Mouse (Mus musculus) kidney, postnatal 0 days (tissue): Measurements from ENCODE around the gene B9d2. TPM values are rescaled to one million over a fixed set of nuclear protein-coding genes. Genes with fewer than 3 reads are reported as not detected.

Experiments
- ATAC-seq: fragments of 200-750 bp; cut with Nextera tagmentation; replicated peaks from 2 replicates; pipeline ENCODE4 v1.8.0; 2017; ENCODE audit warnings: low read depth, moderate number of reproducible peaks, moderate TSS enrichment, moderate library complexity; ENCODE audit not compliant: low FRiP score
- DNase-seq: peaks from one replicate; pipeline ENCODE4 v3.0.0-alpha.2; 2016; ENCODE audit warnings: low spot score
- H3K27ac ChIP-seq: fragments of 300-500 bp; sonication (generic); 2 replicates; pipeline ENCODE4 v1.5.1; 2014; ENCODE audit warnings: mild to moderate bottlenecking
- H3K27me3 ChIP-seq: fragments of 300-500 bp; sonication (generic); 2 replicates; pipeline ENCODE4 v1.6.1; 2014; ENCODE audit warnings: low read length, mixed read lengths; ENCODE audit not compliant: insufficient read depth
- H3K36me3 ChIP-seq: fragments of 300-500 bp; sonication (generic); 2 replicates; pipeline ENCODE4 v1.6.1; 2014; ENCODE audit warnings: low read length, mixed read lengths; ENCODE audit not compliant: insufficient read depth
- H3K4me1 ChIP-seq: fragments of 300-500 bp; sonication (generic); replicated peaks from 2 replicates; pipeline ENCODE4 v1.6.1; 2014; ENCODE audit warnings: antibody characterized with exemption, low read length, mixed read lengths; ENCODE audit not compliant: insufficient read depth
- H3K4me2 ChIP-seq: fragments of 300-500 bp; sonication (generic); 2 replicates; pipeline ENCODE4 v1.6.1; 2014; ENCODE audit warnings: mild to moderate bottlenecking, low read length, moderate library complexity, mixed read lengths
- H3K4me3 ChIP-seq: fragments of 300-500 bp; sonication (generic); replicated peaks from 2 replicates; pipeline ENCODE4 v1.5.1; 2014; ENCODE audit warnings: low read depth, low read length
- H3K9ac ChIP-seq: fragments of 300-500 bp; sonication (generic); 2 replicates; pipeline ENCODE4 v1.6.1; 2014; ENCODE audit warnings: low read depth, low read length
- H3K9me3 ChIP-seq: fragments of 300-500 bp; sonication (generic); replicated peaks from 2 replicates; pipeline ENCODE4 v1.6.1; 2016; ENCODE audit warnings: low read length, inconsistent platforms, mixed read lengths
- CTCF ChIP-seq: IDR thresholded peaks from 2 replicates; pipeline ENCODE4 v1.5.1; 2016; ENCODE audit warnings: antibody characterized with exemption, low read depth, mild to moderate bottlenecking, moderate library complexity
- WGBS: fragments of 180-500 bp; shearing (Covaris S2); extraction: QIAGEN DNeasy Blood & Tissue Kit; methylation state at CpG from one replicate; pipeline ENCODE4 v1.1.7; 2014; 5-methylcytosine and 5-hydroxymethylcytosine counted together
- polyA plus RNA-seq: library from polyadenylated mRNA; unstranded; fragments of >200 nt; fragmentation: Nextera tagmentation; extraction: Ambion mirVana; gene quantifications from 2 replicates; pipeline ENCODE4 v1.2.1, GENCODE M21; 2015

B9d2 gene
- polyA plus RNA-seq, 1 experiment from 2014 or later = 31.4 TPM

DNA sequence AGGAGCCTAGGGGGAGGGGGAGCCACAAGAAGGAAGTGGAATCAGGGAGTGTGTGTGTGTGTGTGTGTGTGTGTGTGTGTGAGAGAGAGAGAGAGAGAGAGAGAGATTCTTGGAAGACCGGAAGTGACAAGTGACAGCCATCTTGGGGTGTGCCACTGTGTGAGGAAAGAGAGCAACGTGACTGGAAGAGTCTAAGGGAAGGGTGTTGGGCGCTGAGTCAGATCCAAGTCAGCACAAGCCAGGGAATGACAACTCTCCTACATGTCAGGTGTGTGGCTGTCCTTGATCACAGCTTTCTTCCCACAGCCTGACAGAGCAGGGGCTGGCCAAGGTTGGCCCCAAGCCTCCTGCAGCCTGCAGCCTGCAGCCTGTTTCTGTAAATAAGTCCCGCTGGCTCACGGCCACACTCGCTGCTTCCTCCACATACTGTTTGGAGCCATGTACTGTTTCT lies 25.2 kb downstream of the B9d2 start:
- no peak overlapping the region for H3K9ac ChIP-seq
- H3K27me3 ChIP-seq = no peaks in the 10 kb centered on the region
- no peak for ATAC-seq
- H3K4me3 ChIP-seq = no peak overlapping the region
- no peak overlapping the region for H3K4me2 ChIP-seq
- 0 out of 2 replicates have a peak overlapping the region, but pooled peaks have one; percentile 25 for H3K27ac ChIP-seq
- no peaks in the 10 kb centered on the region for H3K9me3 ChIP-seq
- no peak for TF ChIP-seq CTCF
- DNase-seq = peak; percentile 45
- 0 out of 2 replicates have a peak, but pooled peaks cover 4% of the 10 kb centered on the region for H3K36me3 ChIP-seq
- H3K4me1 ChIP-seq = peaks cover 18% of the 10 kb centered on the region
- WGBS = 55% methylated on average over 6 of the region's 6 CpGs

DNA sequence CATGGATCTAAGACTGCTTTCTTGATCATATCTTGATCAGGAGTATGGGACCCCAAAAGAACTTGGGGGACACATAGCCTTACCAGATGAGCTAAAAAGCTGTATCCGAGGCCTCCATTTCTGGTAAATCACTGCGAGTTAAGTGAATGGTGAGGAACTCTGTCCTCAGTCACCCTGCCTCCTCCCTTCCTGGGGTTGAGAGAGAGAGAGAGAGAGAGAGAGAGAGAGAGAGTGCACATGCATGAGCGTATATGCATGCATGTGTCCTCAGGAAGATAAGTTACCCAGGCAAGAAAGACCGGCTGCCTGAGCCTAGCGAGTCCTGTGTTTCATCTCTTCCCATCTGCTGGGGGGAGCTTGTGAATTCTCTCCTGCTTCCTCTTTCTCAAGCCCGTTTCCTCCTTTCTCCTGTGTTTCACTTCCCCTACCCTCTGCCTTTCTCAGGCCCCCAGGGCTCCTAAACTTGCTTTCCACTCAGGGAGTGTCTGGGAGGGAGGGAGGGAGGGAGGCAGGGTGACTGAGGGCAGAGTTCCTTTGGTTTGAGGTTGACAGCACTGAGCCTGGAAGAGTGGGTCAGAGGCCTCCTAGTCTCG lies 26.1 kb downstream of the B9d2 start:
- Histone ChIP-seq H3K4me1 (peaks cover 22% of the 10 kb centered on the region), H3K4me3 (no peak overlapping the region), H3K36me3 (0 out of 2 replicates have a peak, but pooled peaks cover 6% of the 10 kb centered on the region), H3K27me3 (no peaks in the 10 kb centered on the region), H3K4me2 (no peak overlapping the region), H3K27ac (peak overlapping the region; percentile 74; the same call in 1 of the 2 replicates), H3K9me3 (no peaks in the 10 kb centered on the region), H3K9ac (no peak overlapping the region)
- DNase-seq (peak; percentile 47), ATAC-seq (no peak)
- 47% methylated on average over 7 of the region's 7 CpGs for WGBS
- TF ChIP-seq CTCF = no peak

DNA sequence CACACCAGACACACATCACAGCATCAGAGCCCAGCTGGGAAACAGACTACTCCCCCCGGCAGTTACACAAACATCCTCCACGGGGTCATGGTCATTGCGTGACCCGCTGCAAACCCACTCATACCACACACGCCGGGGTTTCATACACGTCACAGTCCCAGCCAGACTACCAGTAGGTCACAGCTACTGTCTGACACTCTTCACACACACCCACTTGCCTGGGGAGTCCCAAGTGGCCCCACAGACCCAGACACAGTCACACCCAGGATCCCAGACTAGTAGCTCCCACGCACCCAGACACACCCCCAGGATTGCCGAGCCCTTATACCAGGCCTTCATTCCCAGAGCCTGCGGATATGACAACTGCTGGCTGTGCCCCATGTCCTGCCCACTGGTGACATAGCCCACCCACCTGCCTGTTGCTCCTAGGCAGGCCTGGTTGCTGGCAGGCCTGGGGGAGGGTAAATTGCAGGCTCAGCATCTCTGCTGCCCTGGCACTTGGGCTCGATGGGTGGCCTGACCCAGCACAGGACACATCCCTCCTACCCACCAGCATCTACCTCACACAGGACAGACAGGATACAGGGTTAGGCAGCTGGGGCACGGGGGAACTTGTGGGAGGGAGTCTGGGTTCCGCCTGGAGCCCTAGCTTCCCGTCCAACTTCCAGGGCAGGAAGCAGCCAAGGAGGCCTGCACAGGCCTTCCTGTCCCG lies 27.2 kb downstream of the B9d2 start:
- peaks cover 22% of the 10 kb centered on the region for H3K4me1 ChIP-seq
- peak; percentile 21; the same call in 1 of the 2 replicates for ATAC-seq
- DNase-seq = peak; percentile 66

GRCm38 (mm10) chr7:25709961-25710360 lies 29.4 kb downstream of the B9d2 start:
- no peaks in the 10 kb centered on the region for H3K9me3 ChIP-seq
- 0 out of 2 replicates have a peak overlapping the region, but pooled peaks have one; percentile 35 for H3K9ac ChIP-seq
- ATAC-seq = no peak
- no peak overlapping the region for H3K27ac ChIP-seq
- WGBS = 17% methylated on average over 12 of the region's 12 CpGs
- DNase-seq = no peak
- no peaks in the 10 kb centered on the region for H3K27me3 ChIP-seq
- H3K4me1 ChIP-seq = peaks cover 19% of the 10 kb centered on the region
- peaks cover 32% of the 10 kb centered on the region for H3K36me3 ChIP-seq
- H3K4me2 ChIP-seq = 0 out of 2 replicates have a peak overlapping the region, but pooled peaks have one; percentile 3
- TF ChIP-seq CTCF = no peak
- no peak overlapping the region for H3K4me3 ChIP-seq

More for the DNA sequence above, 27.2 kb downstream of the B9d2 start:
- Histone ChIP-seq H3K27me3 (no peaks in the 10 kb centered on the region), H3K9ac (0 out of 2 replicates have a peak overlapping the region, but pooled peaks have one; percentile 27), H3K9me3 (no peaks in the 10 kb centered on the region), H3K4me2 (no peak overlapping the region), H3K36me3 (0 out of 2 replicates have a peak, but pooled peaks cover 10% of the 10 kb centered on the region), H3K4me3 (no peak overlapping the region), H3K27ac (peak overlapping the region; percentile 74)
- 22% methylated on average over 15 of the region's 15 CpGs for WGBS
- TF ChIP-seq CTCF = no peak

DNA sequence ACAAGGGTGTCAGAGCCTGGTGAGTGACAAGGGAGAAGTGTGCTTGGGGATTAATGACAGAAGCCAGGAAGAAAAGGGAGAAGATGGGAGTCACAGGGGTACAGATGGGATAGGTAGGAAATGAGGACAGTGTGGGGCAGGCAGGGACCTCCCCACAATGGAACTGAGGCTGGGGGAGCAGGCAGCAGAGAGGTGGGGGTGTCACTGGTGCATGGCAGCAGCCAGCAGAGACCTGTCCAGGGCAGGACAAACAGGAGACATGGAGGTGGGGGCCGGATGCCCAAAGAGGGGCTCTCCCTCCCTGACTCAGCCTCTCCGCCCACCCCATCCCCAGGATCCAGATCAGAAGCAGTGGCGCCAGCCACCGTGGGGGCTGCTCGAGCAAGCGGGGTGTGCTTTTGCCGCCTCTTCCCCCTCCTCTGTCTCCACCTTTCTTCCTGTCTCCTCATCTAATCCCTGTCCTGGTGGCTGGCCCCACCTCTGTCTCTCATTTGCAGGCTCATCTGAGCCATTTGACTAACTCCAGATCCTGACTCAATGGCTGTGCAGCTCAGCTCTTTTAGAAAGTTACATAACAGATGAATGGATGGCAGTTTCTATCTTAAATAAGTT lies 30.0 kb downstream of the B9d2 start:
- ATAC-seq (0 out of 2 replicates have a peak, but pooled peaks have one; percentile 6), DNase-seq (no peak)
- Histone ChIP-seq H3K27ac (no peak overlapping the region), H3K4me2 (peak overlapping the region; percentile 3; the same call in 1 of the 2 replicates), H3K4me3 (no peak overlapping the region), H3K27me3 (no peaks in the 10 kb centered on the region), H3K4me1 (peaks cover 19% of the 10 kb centered on the region), H3K36me3 (peaks cover 39% of the 10 kb centered on the region), H3K9me3 (no peaks in the 10 kb centered on the region), H3K9ac (0 out of 2 replicates have a peak overlapping the region, but pooled peaks have one; percentile 35)
- TF ChIP-seq CTCF = no peak
- 8% methylated on average over 7 of the region's 7 CpGs for WGBS

DNA sequence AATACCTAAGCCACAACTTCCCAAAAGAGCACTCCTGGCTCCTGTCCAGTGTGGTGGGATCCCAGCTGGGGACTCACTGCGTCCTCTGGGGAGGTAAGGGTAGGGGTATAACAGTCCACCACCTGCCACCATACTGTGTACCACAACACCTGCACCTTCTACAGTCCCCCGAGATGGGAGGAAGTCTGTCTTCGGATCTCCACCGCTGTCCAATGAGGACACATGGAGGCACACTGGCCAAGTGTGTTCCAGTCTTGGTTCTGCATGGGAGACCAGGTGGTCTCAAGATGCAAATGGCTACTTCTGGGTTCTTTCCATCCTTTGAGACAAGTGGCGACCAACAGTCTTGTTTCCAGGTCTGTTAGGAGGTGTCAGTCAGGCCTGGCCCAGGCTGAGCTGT lies 30.6 kb downstream of the B9d2 start:
- no peak overlapping the region for H3K27ac ChIP-seq
- no peaks in the 10 kb centered on the region for H3K27me3 ChIP-seq
- H3K36me3 ChIP-seq = peaks cover 43% of the 10 kb centered on the region
- 66% methylated on average over 5 of the region's 5 CpGs for WGBS
- H3K9me3 ChIP-seq = no peaks in the 10 kb centered on the region
- H3K9ac ChIP-seq = no peak overlapping the region
- no peak overlapping the region for H3K4me3 ChIP-seq
- H3K4me2 ChIP-seq = no peak overlapping the region
- DNase-seq (no peak), ATAC-seq (no peak)
- peaks cover 15% of the 10 kb centered on the region for H3K4me1 ChIP-seq
- TF ChIP-seq CTCF = no peak
